Mouse (Mus musculus) gastrocnemius, postnatal 10 days (tissue): ENCODE results near the gene Gm38431. TPM values are rescaled to one million over a fixed set of nuclear protein-coding genes. Genes with fewer than 3 reads are reported as not detected.

Experiments used
- DNase-seq: peaks from one replicate; pipeline ENCODE4 v3.0.0; 2021; ENCODE audit warnings: mixed read lengths
- total RNA-seq, 2 experiments: library from RNA; stranded (reverse); gene quantifications; 2 replicates each; pipeline ENCODE4 v1.2.3; 2021

Gm38431 gene
- total RNA-seq, 2 experiments from 2014 or later = 0.61 to 1.2 TPM

DNA sequence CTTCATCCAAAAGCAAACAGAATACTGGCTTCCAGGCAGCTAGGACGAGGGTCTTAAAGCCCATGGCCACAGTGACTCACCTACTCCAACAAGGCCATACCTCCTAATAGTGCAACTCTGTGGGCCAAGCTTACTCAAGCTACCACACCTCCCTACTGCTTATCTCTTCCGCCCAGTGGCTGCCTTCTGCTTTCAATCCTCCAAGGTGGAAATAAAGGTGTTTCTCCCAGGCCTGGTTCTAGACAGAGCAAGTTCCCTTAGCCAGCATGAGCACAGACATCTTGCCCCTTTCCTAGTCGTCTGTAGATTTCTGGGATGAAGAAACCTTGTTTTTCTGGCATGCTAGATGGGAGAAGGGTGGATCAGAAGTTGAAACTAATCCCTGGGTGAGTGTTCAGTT is 52.0 kb downstream of the Gm38431 start:
- DNase-seq = no peak

DNA sequence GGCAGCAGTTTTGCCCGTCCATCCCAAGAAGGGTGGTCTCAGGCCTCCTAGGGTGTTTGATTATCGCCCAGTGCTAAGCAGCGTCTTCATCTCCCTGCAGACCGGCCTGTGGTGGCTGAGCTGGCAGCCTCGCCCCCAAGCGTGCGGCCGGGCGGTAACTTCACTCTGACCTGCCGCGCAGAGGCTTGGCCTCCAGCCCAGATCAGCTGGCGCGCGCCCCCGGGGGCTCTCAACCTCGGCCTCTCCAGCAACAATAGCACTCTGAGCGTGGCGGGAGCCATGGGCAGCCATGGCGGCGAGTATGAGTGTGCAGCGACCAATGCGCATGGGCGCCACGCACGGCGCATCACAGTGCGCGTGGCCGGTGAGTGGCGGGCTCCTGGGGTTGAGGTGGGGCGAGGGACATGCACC is 54.3 kb downstream of the Gm38431 start:
- DNase-seq = peak; percentile 35

DNA sequence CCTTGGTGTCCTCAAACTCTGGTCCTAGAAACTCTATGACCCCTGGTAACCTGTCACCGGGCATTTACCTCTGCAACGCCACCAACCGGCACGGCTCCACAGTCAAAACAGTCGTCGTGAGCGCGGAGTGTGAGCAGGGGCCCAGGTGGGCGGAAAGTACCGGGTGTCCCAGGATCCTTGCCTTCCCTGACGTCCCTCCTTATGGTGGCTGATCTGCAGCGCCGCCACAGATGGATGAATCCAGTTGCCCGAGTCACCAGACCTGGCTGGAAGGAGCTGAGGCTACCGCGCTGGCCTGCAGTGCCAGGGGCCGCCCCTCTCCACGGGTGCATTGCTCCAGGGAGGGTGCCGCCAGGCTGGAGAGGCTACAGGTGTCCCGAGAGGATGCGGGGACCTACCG is 55.1 kb downstream of the Gm38431 start:
- DNase-seq = no peak

DNA sequence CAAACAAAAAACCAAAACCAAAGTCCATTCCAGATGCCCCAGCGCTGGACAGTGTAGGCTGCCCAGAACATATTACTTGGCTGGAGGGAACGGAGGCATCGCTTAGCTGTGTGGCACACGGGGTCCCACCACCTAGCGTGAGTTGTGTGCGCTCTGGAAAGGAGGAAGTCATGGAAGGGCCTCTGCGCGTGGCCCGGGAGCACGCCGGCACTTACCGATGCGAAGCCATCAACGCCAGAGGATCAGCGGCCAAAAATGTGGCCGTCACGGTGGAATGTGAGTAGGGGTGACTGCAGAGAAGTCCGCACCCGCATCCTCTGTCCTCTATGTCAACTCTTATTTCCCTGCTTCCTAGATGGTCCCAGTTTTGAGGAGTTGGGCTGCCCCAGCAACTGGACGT is 55.6 kb downstream of the Gm38431 start:
- no peak for DNase-seq

DNA sequence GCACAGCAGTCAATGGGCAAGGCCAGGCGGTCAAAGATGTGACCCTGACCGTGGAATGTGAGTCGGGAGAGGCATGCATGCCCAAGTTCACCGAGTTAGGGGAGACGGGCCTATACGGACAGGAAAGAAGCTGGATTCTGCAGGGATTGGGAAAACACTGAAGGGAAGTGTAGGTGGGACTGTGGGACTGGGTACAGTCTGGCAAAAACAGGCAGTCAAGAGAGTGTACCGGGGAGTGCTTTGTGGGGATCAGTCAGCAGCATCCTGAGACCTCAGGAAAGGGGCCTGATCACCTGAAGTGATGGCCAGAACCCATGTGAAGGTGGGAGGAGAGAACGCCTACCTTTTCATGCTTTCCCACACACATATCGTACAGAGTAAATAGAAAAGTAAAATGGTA is 56.2 kb downstream of the Gm38431 start:
- DNase-seq = no peak

DNA sequence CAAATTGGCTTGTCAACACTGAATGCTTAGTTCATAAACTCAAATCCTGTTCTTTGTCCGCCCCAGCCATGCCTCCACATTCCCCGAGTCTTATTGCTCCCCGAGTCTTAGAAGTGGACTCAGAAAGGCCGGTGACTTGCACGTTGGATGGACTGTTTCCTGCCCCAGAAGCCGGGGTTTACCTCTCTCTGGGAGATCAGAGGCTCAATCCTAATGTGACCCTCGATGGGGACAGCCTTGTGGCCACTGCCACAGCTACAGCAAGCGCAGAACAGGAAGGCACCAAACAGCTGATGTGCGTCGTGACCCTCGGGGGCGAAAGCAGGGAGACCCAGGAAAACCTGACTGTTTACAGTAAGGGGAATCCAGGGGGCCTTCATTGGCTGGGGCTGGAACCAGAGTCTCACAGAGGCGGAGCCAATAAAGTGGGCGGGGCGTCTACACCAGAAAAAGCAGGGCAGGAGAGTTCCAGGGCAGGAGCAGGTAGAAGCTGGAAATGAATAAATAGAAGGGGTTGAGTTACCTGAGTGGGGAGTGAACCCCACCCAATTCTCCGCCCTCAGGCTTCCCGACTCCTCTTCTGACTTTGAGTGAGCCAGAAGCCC is 57.2 kb downstream of the Gm38431 start:
- DNase-seq = no peak

DNA sequence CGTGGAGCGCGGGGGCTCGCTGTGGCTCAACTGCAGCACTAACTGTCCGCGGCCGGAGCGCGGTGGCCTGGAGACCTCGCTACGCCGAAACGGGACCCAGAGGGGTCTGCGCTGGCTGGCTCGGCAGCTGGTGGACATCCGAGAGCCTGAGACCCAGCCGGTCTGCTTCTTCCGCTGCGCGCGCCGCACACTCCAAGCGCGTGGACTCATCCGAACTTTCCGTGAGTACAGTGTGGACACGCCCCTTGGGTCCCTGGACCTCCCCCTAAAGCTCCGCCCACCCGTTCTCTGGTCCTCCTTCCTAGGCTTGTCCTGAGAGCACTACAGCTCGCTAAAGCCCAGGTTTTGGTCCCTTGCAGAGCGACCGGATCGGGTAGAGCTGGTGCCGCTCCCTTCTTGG is 58.7 kb downstream of the Gm38431 start:
- DNase-seq = peak; percentile 80

DNA sequence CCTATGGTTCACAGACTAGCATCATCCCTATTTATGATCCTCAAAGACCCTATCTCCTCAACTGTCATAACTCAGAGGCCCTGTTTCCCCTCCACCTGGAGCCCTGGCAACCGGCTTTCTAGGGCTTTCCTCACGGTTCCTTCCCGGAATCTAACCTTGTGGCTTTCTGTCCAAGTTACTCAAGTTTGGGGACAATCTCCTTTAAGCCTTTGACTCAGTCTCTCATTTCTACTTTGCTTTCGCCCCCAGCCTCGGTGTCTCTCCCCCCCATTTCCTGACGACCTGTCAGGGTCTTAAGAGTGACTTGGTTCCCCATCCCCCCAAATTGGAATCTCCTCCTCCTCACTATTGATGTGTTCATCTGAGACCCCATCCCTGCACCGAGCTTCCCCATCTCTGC is 59.3 kb downstream of the Gm38431 start:
- DNase-seq = no peak

DNA sequence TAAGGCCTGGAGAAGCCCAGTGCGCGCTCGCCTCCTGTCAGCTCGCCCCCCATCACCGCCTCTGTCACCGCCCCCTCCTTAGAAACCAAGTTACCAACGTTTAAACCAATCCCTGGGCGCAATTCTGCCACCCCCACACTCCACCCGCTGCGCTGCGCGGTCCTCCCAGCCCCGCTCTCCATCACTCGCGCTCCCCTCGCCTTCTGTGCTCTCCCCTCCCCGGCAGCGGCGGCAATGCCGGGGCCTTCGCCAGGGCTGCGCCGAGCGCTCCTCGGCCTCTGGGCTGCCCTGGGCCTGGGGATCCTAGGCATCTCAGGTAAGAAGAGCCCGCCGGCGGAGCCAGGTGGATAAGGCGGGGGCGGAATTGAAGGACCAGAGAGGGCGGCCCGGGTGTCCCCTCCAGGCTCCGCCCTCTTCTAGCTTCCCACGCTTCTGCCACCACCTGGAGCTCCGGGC is 59.9 kb downstream of the Gm38431 start, which contains the start of gene Icam5:
Gene Icam5, plus strand, starts transcription at position 178 of the 456 bp plus-strand sequence.
- DNase-seq = no peak

DNA sequence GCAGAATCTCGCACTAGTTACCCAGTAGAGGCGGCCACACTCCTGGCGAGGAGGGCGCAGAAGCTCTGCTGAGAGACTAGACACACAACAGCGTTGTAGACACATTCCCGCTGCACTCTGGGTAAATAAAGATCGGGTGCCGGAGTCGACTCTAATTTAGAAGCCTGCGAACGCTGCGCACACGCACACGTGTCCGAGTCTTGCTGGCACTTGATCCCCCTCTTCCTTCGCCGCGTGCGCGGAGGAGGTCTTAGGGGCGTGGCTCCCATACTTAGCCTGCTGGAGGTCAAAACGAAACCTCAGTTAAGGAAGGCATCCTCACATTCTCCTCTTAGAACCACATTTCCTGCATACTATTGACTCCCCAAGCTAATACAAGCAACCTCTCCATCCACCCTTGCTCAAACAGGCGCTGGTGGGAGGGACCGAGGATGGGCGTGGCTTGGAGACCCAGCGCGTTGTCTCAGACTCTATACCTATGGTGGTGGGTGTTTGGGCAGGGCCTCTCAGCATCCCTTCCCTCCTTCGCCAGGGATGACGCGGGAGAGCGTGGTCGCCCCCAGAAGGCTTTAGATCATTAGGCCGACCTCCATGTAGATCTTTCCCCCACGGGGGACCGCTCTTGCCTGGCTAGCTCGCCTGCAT is 60.4 kb downstream of the Gm38431 start:
- DNase-seq = peak; percentile 61

DNA sequence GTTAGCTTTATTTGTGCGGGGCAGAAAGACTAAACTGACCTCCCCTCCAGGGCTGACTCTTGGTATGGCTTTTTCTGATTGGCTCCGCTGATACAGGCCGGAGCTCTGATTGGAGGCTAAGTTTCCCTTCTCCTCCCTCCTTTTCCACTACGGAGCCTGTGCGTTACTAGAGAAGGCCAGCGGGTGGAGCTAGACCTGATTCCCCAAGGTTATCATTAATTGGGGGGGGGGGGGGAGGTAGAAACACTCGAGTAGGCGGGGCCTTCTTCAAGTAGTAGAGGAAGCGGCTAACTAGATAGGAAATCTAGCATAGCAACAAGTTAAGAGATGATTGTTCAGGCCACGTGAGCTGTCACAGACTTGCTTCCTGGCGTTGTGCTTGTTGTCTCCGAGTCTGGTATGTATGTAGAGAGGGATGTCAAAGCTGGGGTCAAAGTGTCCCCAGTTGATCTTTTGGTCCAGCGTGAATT is 61.0 kb downstream of the Gm38431 start:
- peak; percentile 82 for DNase-seq

DNA sequence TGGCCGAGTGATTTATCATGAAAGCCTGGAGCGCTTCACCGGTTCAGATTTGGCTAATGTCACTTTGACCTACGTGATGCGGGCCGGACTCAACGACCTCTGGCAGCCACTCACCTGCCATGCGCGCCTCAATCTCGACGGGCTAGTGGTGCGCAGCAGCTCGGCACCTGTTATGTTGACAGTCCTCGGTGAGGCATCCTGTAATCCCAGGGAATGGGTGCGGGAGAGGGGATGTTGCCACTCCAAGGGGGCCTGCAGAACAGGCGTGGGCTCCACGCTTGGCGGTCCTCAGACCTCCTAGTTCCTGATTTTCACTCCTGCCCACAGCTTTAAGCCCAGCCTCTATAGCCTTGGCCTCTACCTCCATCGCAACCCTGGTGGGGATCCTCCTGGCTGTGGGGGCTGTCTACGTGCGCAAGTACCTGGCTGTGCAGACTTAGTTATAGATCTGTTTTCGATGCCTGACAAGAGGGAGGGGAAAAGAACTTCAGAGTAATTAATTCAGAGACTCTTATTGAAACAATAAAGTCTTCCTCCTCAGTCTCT is 61.7 kb downstream of the Gm38431 start:
- no peak for DNase-seq

DNA sequence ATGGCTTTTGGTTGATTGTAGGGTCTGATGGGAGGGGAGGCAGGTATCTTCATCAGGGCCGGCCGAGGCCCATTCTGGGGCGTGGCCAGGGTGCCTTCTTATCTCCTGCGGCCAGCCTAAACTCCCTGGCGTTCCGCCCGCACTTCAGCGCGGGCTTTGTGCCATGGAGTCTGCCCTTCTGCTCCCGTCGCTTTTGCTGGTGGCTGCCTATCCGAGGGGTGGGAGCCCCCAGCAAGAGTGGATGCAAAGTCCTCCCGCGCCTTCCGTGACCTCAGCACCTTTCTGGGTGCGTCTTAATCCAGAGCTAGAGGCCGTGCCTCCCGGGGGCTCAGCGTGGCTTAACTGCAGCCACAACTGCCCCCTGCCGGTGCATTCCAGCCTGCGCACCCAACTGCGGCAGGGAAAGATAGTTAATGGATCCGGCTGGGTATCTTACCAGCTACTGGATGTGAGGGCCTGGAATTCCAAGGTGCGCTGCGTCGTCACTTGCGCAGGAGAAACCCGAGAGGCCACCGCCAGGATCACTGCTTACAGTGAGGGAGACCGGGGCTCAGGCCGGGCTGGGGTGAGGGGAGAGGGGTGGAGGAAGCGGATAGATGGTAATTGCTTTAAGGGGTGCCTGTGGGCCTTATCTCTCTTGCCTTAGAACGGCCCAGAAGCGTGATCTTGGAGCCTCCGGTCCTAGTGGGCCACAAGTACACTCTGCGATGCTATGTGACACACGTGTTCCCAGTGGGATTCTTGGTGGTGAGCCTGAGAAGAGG is 62.3 kb downstream of the Gm38431 start, which contains the start of gene Icam4:
Gene Icam4, plus strand, starts transcription at position 83 of the 764 bp plus-strand sequence.
- peak; percentile 85 for DNase-seq

DNA sequence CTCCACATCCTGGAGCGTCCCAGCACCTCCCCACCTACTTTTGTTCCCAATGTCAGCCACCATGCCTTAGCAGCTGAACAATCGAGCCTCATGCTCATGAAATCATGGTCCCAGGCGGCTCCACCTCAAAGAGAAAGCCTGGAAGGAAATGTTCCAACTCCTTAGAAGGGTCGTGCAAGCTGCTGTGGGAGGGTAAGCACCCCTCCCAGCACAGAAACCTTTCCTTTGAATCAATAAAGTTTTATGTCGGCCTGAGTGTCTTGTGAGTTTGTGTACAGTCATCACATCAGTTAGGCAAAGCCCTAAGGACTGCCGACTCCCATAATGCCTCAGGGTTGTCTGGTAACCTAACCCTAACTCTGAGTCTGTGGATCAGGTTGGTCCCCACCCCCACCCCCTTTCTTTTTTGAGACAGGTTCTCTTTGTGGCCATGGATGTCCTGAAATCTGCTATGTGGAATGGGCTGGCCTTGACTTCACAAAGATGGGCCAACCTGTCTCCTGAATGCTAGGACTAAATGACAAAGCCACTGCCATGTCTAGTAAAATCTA is 63.2 kb downstream of the Gm38431 start:
- DNase-seq = no peak

DNA sequence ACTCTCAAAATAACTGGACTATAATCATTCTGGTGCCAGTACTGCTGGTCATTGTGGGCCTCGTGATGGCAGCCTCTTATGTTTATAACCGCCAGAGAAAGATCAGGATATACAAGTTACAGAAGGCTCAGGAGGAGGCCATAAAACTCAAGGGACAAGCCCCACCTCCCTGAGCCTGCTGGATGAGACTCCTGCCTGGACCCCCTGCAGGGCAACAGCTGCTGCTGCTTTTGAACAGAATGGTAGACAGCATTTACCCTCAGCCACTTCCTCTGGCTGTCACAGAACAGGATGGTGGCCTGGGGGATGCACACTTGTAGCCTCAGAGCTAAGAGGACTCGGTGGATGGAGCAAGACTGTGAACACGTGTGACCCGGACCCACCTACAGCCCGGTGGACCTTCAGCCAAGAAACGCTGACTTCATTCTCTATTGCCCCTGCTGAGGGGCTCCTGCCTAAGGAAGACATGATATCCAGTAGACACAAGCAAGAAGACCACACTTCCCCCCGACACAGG is 64.0 kb downstream of the Gm38431 start:
- no peak for DNase-seq

DNA sequence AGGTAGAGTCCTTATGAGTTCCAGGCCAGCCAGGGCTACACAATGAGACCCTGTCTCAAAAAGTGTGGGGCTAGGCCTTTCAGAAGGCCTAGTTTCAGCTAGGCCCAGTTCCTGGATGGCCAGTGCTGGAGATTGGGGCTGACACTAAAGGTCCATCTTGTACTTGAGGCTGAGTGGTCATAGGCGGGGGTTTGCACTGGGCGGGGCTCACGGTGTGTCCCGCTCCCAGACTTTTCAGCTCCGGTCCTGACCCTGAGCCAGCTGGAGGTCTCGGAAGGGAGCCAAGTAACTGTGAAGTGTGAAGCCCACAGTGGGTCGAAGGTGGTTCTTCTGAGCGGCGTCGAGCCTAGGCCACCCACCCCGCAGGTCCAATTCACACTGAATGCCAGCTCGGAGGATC is 64.9 kb downstream of the Gm38431 start:
- no peak for DNase-seq

DNA sequence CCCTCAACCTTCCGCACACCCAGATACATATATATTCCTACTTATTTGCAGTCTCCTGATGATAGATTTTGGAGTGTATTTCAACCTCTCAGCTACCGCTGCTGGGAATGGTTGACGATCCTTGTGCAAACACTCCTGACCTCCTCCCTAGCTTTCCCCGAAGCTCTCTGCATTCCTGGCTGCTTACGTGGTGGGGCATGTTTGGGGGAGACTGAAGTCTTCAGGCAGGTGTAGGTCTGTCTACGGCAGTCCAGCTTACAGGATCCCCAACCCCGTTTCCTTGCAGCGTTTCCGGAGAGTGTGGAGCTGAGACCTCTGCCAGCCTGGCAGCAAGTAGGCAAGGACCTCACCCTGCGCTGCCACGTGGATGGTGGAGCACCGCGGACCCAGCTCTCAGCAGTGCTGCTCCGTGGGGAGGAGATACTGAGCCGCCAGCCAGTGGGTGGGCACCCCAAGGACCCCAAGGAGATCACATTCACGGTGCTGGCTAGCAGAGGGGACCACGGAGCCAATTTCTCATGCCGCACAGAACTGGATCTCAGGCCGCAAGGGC is 66.5 kb downstream of the Gm38431 start:
- DNase-seq = no peak

DNA sequence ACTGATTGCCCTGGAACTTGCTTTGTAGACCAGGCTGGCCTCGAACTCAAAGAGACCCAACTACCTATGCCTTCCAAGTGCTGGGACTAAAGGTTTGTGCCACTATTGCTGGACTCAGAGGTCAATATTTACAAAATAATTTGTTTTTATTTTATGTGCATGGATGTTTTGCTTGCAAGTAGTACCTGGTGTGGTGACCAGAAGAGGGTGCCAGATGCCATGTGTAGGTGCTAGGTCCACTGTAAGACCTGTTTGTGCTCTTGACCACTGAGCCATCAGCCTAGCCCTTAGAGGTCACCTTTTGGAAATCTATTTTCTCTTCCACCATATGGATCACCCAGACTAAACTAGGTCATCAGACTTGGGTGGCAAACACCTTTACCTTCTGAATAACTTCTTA is 69.1 kb downstream of the Gm38431 start:
- DNase-seq = no peak

DNA sequence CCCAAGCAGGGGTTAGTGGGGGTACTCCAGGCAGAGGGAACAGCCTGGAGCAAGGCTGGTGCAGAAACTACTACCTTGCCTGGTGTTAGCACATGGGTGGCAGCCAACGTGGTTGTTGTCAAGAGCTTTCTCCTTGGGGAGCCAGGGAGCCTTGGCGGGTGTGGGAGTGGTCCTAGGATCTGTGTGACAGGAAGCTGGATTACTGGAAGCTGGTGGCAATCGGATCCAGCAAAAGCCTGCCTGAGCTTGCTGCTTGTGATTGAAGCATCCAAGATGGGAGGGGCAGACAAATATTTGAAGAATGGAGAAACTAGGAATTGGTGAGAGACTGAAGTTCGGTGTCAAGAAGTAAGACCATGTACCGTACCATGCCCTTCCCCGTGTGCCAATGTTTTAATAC is 69.5 kb downstream of the Gm38431 start:
- DNase-seq = no peak

DNA sequence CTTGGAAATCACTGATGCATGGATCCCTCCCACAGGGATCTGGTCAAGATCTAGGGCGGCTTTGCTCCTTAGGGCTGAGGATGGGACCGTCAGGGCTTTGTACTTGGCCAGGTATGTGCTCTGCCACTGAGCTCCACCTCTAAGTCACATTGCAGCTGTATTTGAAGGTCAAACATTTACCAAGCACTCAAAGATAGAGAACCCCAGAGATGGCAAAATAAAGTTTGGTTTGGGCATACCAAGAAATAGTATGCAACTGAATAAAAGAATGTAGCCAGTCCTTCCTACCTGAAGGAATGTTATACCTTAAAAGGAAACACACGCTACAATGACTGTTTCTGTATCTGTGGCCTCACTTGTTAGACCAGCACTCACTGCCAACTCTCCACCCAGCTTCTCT is 70.4 kb downstream of the Gm38431 start:
- no peak for DNase-seq

DNA sequence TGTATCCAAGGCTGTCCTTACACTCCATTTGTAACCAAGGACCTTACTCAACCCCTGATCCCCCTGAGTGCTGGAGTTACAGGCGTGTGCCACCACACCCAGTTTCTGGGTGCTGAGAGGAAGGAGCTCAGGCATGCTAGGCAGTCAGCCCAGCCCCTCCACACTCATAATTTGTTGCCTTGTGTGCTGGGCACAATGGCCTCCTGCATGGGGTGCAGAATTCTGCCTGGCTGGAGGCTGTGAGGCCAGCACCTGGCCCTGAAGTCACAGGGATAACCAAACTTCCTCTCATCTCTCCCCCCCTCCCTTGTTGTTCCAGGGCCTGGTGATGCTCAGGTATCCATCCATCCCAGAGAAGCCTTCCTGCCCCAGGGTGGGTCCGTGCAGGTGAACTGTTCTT is 73.2 kb downstream of the Gm38431 start:
- DNase-seq = no peak
